Mouse (Mus musculus): ENCODE results near the gene Hpca. TPM values are rescaled to one million over a fixed set of nuclear protein-coding genes. Genes with fewer than 3 reads are reported as not detected.
A peak's percentile ranks its signal among the peaks of the same experiment; 100 is the strongest.

Hpca gene
- total and polyA plus RNA-seq, 2 experiments: 0.18 to 0.23 TPM

DNA sequence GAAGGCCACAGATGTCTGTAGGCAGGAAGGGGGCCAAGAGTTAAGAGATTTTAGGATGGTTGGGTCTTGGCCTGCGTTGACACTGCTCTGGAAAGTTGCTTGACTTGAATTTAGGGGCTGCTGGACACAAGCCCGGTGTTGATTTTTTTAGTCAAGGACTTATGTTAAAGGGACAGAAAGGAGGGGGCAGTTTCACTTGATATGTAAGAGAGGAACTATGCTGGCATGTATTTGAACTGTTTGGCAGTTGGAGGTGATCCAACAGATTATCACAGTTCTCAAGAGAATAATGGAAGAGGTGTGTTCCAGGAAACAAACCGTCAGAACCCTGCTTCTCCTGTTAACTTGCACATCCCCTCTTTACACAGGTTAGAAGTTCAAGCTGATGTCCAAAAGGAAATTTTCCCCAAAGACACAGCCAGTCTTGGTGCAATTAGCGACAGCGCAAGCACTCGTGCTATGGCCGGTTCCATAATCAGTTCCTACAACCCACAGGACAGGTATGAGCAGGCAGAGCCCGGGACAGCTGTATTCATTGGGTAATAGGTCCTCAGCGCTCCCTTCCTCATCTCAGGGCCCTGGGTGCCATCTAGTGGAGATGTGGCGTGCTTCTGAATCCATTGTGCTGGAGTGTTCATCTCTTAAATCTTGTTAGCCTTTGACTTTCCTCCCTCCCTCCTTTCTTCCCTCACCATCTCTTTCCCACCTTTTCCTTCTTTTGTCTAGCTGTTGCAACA lies 39.3 kb downstream of the Hpca start:
- 54% methylated on average over 10 of the region's 10 CpGs for WGBS
- no peak overlapping the region for H3K4me3 ChIP-seq (ENCODE audit: insufficient read depth, low read depth, low read length)
- peak; percentile 62 for DNase-seq (ENCODE audit: extremely low read depth, low read depth, low spot score)
- H3K36me3 ChIP-seq (ENCODE audit: control insufficient read depth, insufficient read depth, low read length): peaks cover 34% of the 10 kb centered on the region
- TF ChIP-seq POLR2A (IDR thresholded peaks at IDR 0.05; ENCODE audit: extremely low read depth, insufficient read depth, low read length): no peak
- peak; percentile 83 for TF ChIP-seq CTCF (IDR thresholded peaks at IDR 0.05; ENCODE audit: low read depth, low read length)
- no peaks in the 10 kb centered on the region for H3K79me2 ChIP-seq (ENCODE audit: control insufficient read depth, insufficient read depth, low read length)
- no peak overlapping the region for H3K27ac ChIP-seq (replicated peaks; ENCODE audit: insufficient read depth, low read depth, low read length)
- no peaks in the 10 kb centered on the region for H3K4me1 ChIP-seq (ENCODE audit: control insufficient read depth, insufficient read depth, low read length)
- no peak overlapping the region for H3K9ac ChIP-seq (ENCODE audit: low read depth, low read length)
- no peaks in the 10 kb centered on the region for H3K27me3 ChIP-seq (ENCODE audit: control insufficient read depth, insufficient read depth, low read length)

- DNase-seq (ENCODE audit: extremely low read depth, low read depth, low spot score): no peak
- Histone ChIP-seq H3K79me2 (ENCODE audit: control insufficient read depth, insufficient read depth, low read length) (no peaks in the 10 kb centered on the region), H3K4me1 (ENCODE audit: control insufficient read depth, insufficient read depth, low read length) (no peaks in the 10 kb centered on the region), H3K9ac (ENCODE audit: low read depth, low read length) (no peak overlapping the region), H3K27me3 (ENCODE audit: control insufficient read depth, insufficient read depth, low read length) (no peaks in the 10 kb centered on the region), H3K27ac (replicated peaks; ENCODE audit: insufficient read depth, low read depth, low read length) (no peak overlapping the region), H3K36me3 (ENCODE audit: control insufficient read depth, insufficient read depth, low read length) (peaks cover 36% of the 10 kb centered on the region), H3K4me3 (ENCODE audit: insufficient read depth, low read depth, low read length) (no peak overlapping the region)
- 76% methylated on average over 3 of the region's 3 CpGs for WGBS
- TF ChIP-seq POLR2A (IDR thresholded peaks at IDR 0.05; ENCODE audit: extremely low read depth, insufficient read depth, low read length): no peak
- TF ChIP-seq CTCF (IDR thresholded peaks at IDR 0.05; ENCODE audit: low read depth, low read length): no peak
Measured at GRCm38 (mm10) chr4:129081939-129082338, 39.9 kb downstream of the Hpca start.

DNA sequence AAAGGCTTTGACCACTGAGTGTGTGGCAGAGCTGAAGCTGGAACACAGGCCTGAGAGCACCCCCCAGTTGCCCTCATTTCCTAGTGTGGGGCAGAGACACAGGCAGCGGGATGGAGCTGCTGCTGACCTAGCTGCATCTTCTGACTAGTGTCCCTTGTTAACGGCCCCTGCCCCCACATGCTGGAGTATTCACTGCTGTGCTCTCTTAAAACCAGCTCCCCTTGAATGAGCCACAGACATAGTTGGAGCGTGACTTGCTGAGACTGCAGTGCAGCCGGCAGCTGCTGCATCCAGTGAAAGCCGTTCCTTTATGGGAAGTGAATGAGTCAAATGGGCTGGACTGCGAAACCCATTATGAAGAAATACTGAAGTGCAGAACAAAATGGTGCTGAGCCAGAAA lies 40.3 kb downstream of the Hpca start:
- Histone ChIP-seq H3K9ac (ENCODE audit: low read depth, low read length) (no peak overlapping the region), H3K36me3 (ENCODE audit: control insufficient read depth, insufficient read depth, low read length) (peaks cover 38% of the 10 kb centered on the region), H3K4me3 (ENCODE audit: insufficient read depth, low read depth, low read length) (no peak overlapping the region), H3K79me2 (ENCODE audit: control insufficient read depth, insufficient read depth, low read length) (no peaks in the 10 kb centered on the region), H3K27ac (replicated peaks; ENCODE audit: insufficient read depth, low read depth, low read length) (no peak overlapping the region), H3K27me3 (ENCODE audit: control insufficient read depth, insufficient read depth, low read length) (no peaks in the 10 kb centered on the region), H3K4me1 (ENCODE audit: control insufficient read depth, insufficient read depth, low read length) (no peaks in the 10 kb centered on the region)
- no peak for TF ChIP-seq POLR2A (IDR thresholded peaks at IDR 0.05; ENCODE audit: extremely low read depth, insufficient read depth, low read length)
- TF ChIP-seq CTCF (IDR thresholded peaks at IDR 0.05; ENCODE audit: low read depth, low read length): no peak
- no peak for DNase-seq (ENCODE audit: extremely low read depth, low read depth, low spot score)
- 90% methylated on average over 6 of the region's 6 CpGs for WGBS

- H3K27me3 ChIP-seq (ENCODE audit: control insufficient read depth, insufficient read depth, low read length): no peaks in the 10 kb centered on the region
- peaks cover 39% of the 10 kb centered on the region for H3K36me3 ChIP-seq (ENCODE audit: control insufficient read depth, insufficient read depth, low read length)
- no peaks in the 10 kb centered on the region for H3K79me2 ChIP-seq (ENCODE audit: control insufficient read depth, insufficient read depth, low read length)
- no peak overlapping the region for H3K27ac ChIP-seq (replicated peaks; ENCODE audit: insufficient read depth, low read depth, low read length)
- no peak overlapping the region for H3K9ac ChIP-seq (ENCODE audit: low read depth, low read length)
- H3K4me3 ChIP-seq (ENCODE audit: insufficient read depth, low read depth, low read length): no peak overlapping the region
- no peaks in the 10 kb centered on the region for H3K4me1 ChIP-seq (ENCODE audit: control insufficient read depth, insufficient read depth, low read length)
- DNase-seq (ENCODE audit: extremely low read depth, low read depth, low spot score): no peak
- no peak for TF ChIP-seq POLR2A (IDR thresholded peaks at IDR 0.05; ENCODE audit: extremely low read depth, insufficient read depth, low read length)
- no peak for TF ChIP-seq CTCF (IDR thresholded peaks at IDR 0.05; ENCODE audit: low read depth, low read length)
- WGBS: 89% methylated on average over 7 of the region's 7 CpGs
Measured at GRCm38 (mm10) chr4:129081041-129081440, 40.8 kb downstream of the Hpca start.

DNA sequence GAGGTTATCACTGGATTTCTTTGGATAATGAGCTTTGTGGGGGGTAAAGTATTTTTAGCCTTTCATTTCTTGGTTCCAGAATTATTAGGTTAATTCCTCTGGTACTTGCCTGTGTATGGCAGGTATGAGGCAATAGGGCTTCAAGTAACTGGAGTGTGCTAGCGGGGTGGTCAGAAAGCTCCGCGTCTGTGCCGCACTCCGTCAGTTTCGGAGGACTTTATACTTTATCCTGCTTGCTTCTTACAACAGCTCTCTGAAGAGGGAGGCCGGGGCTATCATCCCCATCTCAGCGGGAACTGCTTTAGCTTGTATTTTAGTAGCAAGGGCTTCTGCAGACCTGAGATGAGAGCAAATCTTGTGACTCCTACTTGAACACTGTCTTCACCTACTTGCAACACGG lies 42.7 kb downstream of the Hpca start:
- Histone ChIP-seq H3K4me3 (ENCODE audit: insufficient read depth, low read depth, low read length) (no peak overlapping the region), H3K27me3 (ENCODE audit: control insufficient read depth, insufficient read depth, low read length) (no peaks in the 10 kb centered on the region), H3K36me3 (ENCODE audit: control insufficient read depth, insufficient read depth, low read length) (peaks cover 54% of the 10 kb centered on the region), H3K27ac (replicated peaks; ENCODE audit: insufficient read depth, low read depth, low read length) (no peak overlapping the region), H3K79me2 (ENCODE audit: control insufficient read depth, insufficient read depth, low read length) (no peaks in the 10 kb centered on the region), H3K9ac (ENCODE audit: low read depth, low read length) (no peak overlapping the region), H3K4me1 (ENCODE audit: control insufficient read depth, insufficient read depth, low read length) (no peaks in the 10 kb centered on the region)
- no peak for DNase-seq (ENCODE audit: extremely low read depth, low read depth, low spot score)
- no peak for TF ChIP-seq CTCF (IDR thresholded peaks at IDR 0.05; ENCODE audit: low read depth, low read length)
- TF ChIP-seq POLR2A (IDR thresholded peaks at IDR 0.05; ENCODE audit: extremely low read depth, insufficient read depth, low read length): no peak
- WGBS: 90% methylated on average over 9 of the region's 9 CpGs

- no peak for TF ChIP-seq POLR2A (IDR thresholded peaks at IDR 0.05; ENCODE audit: extremely low read depth, insufficient read depth, low read length)
- no peak for TF ChIP-seq CTCF (IDR thresholded peaks at IDR 0.05; ENCODE audit: low read depth, low read length)
- Histone ChIP-seq H3K9ac (ENCODE audit: low read depth, low read length) (no peak overlapping the region), H3K79me2 (ENCODE audit: control insufficient read depth, insufficient read depth, low read length) (peaks cover 16% of the 10 kb centered on the region; the same call in 1 of the 2 replicates), H3K36me3 (ENCODE audit: control insufficient read depth, insufficient read depth, low read length) (peaks cover 10% of the 10 kb centered on the region), H3K4me3 (ENCODE audit: insufficient read depth, low read depth, low read length) (no peak overlapping the region), H3K27ac (replicated peaks; ENCODE audit: insufficient read depth, low read depth, low read length) (no peak overlapping the region), H3K4me1 (ENCODE audit: control insufficient read depth, insufficient read depth, low read length) (no peaks in the 10 kb centered on the region; the same call in 1 of the 2 replicates), H3K27me3 (ENCODE audit: control insufficient read depth, insufficient read depth, low read length) (no peaks in the 10 kb centered on the region)
- no peak for DNase-seq (ENCODE audit: extremely low read depth, low read depth, low spot score)
- WGBS: 80% methylated on average over 4 of the region's 4 CpGs
Measured at GRCm38 (mm10) chr4:129068848-129069247, 53.0 kb downstream of the Hpca start.
